Mouse (Mus musculus) lung, adult 2 months (tissue): ENCODE measurements at regions not wholly inside any gene's neighbourhood (a gene's known extent, or its start where the extent isn't known, plus 50 kb on each side); places are given as distances from the start of the nearest gene placed in this dataset.

ENCODE experiments used
- CTCF ChIP-seq: fragments of 200-500 bp; IDR thresholded peaks from 2 replicates; pipeline ENCODE4 v1.5.1; 2011; ENCODE audit warnings: mild to moderate bottlenecking, low read length, control low read depth; ENCODE audit not compliant: insufficient read depth
- POLR2A ChIP-seq: fragments of 200-500 bp; IDR thresholded peaks from 2 replicates; pipeline ENCODE4 v1.6.1; 2011; ENCODE audit warnings: low read depth, mild to moderate bottlenecking, control low read depth, low read length, borderline replicate concordance; ENCODE audit errors: extremely low read depth

DNA sequence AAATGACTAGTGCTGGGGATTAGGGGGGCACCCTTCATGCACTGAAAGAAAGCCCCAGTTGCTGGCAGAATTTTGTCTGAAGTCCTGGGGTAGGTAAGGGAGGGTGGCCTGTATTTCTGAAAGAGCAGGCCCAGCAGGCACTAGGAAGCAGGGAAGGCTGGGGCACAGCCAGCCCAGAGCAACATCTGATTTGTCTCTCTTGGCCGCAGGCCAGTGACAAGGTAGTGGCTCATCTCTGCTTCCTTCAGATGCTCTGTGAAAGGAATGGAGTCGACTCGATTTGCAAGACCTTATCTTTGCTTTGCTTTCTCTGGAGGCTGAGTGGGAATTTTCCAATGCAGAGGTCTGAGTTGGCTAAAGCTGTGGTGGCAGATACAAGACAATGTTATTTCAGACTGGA is 390.9 kb downstream of the Vps13c start:
- TF ChIP-seq POLR2A = no peak
- TF ChIP-seq CTCF = no peak
